22 mouse cellular contexts compared by ENCODE assay signal in genomic region chr10:17475976-17476375, GRCm38 (mm10).
DNase-seq lines count a peak whose midpoint lies in the region; ATAC-seq and TF ChIP-seq lines count a peak whose summit lies in the region.
"Had no signal": no experiment of that assay in that cellular context is flagged by ENCODE, and none has a peak within 500 bp of the region (broad histone marks: within the 10 kb centered on the region; RNA-seq: fewer than 3 reads in every experiment).

No protein-coding gene starts in this region.

- H3K27ac ChIP-seq in limb, embryonic 14.5 days (replicated peaks; ENCODE audit: low read depth, low read length) = no peak overlapping the region
- H3K27ac ChIP-seq in limb, embryonic 10.5 days = no peak overlapping the region
- H3K27ac ChIP-seq: embryonic facial prominence, embryonic 12.5 days; embryonic facial prominence, embryonic 15.5 days; forebrain, embryonic 12.5 days; forebrain, embryonic 15.5 days; hindbrain, embryonic 10.5 days; hindbrain, embryonic 13.5 days; intestine, embryonic 15.5 days had no signal

- no peak for TF ChIP-seq POLR2A in limb, embryonic 14.5 days (IDR thresholded peaks at IDR 0.05; ENCODE audit: borderline replicate concordance, extremely low read depth, insufficient read depth, insufficient read length)

- no peak overlapping the region for H3K9ac ChIP-seq in limb, embryonic 14.5 days (ENCODE audit: low read depth, low read length, severe bottlenecking)
- H3K9ac ChIP-seq: embryonic facial prominence, embryonic 12.5 days; embryonic facial prominence, embryonic 15.5 days; forebrain, embryonic 12.5 days; forebrain, embryonic 15.5 days; hindbrain, embryonic 13.5 days; intestine, embryonic 15.5 days had no signal

- no peaks in the 10 kb centered on the region for H3K36me3 ChIP-seq in limb, embryonic 14.5 days (ENCODE audit: control insufficient read depth, insufficient read depth, low read length)
- H3K36me3 ChIP-seq in limb, embryonic 10.5 days = no peaks in the 10 kb centered on the region
- H3K36me3 ChIP-seq: embryonic facial prominence, embryonic 12.5 days; embryonic facial prominence, embryonic 15.5 days; forebrain, embryonic 12.5 days; forebrain, embryonic 15.5 days; hindbrain, embryonic 10.5 days; hindbrain, embryonic 13.5 days; intestine, embryonic 15.5 days had no signal

- peaks cover 4% of the 10 kb centered on the region; the same call in 1 of the 2 replicates for H3K4me1 ChIP-seq in limb, embryonic 14.5 days (ENCODE audit: control insufficient read depth, insufficient read depth, low read length)
- peaks cover 17% of the 10 kb centered on the region for H3K4me1 ChIP-seq in limb, embryonic 10.5 days

- H3K9me3 ChIP-seq in limb, embryonic 14.5 days (ENCODE audit: control insufficient read depth, low read length) = no peaks in the 10 kb centered on the region
- H3K9me3 ChIP-seq in limb, embryonic 10.5 days (replicated peaks) = no peaks in the 10 kb centered on the region
- H3K9me3 ChIP-seq: embryonic facial prominence, embryonic 12.5 days; embryonic facial prominence, embryonic 15.5 days; forebrain, embryonic 12.5 days; forebrain, embryonic 15.5 days; hindbrain, embryonic 10.5 days; hindbrain, embryonic 13.5 days; intestine, embryonic 15.5 days had no signal

- DNase-seq in adrenal gland, postnatal 10 days = peak; percentile 32
- DNase-seq in adrenal gland, postnatal 36 days = no peak
- peak; percentile 2 for DNase-seq in limb, embryonic 14.5 days (ENCODE audit: low spot score)
- DNase-seq in limb, embryonic 10.5 days (ENCODE audit: low spot score) = no peak
- peak; percentile 78 for DNase-seq in fat pad, adult 2 months (ENCODE audit: extremely low read depth, low read depth, low spot score)
- DNase-seq in testis, postnatal 14 days (ENCODE audit: low spot score) = no peak
- no peak for DNase-seq in thymus, postnatal 4 days
- DNase-seq: cerebellum, adult 18-20 months; cerebellum, adult 9-10 months; cerebellum, postnatal 25 days; gastrocnemius, postnatal 10 days; kidney, adult 11 months had no signal

- H3K4me2 ChIP-seq in limb, embryonic 14.5 days (replicated peaks; ENCODE audit: low read depth, low read length, severe bottlenecking) = no peak overlapping the region
- H3K4me2 ChIP-seq: embryonic facial prominence, embryonic 12.5 days; embryonic facial prominence, embryonic 15.5 days; forebrain, embryonic 12.5 days; forebrain, embryonic 15.5 days; heart, embryonic 11.5 days; hindbrain, embryonic 13.5 days; intestine, embryonic 15.5 days had no signal

- no peak for ATAC-seq in limb, embryonic 14.5 days (ENCODE audit: low FRiP score, low read depth)
- ATAC-seq in monocyte, adult 5-6 weeks (replicated peaks; ENCODE audit: insufficient number of reproducible peaks, low FRiP score, low TSS enrichment, poor library complexity, severe bottlenecking) = 0 out of 2 replicates have a peak, but pooled peaks have one; percentile 47
- ATAC-seq: forebrain, embryonic 15.5 days; hindbrain, embryonic 16.5 days; intestine, embryonic 15.5 days had no signal

- no peaks in the 10 kb centered on the region for H3K27me3 ChIP-seq in limb, embryonic 14.5 days (ENCODE audit: control insufficient read depth, insufficient read depth, low read length)
- H3K27me3 ChIP-seq in limb, embryonic 10.5 days (ENCODE audit: low read depth, poor library complexity, severe bottlenecking) = no peaks in the 10 kb centered on the region
- H3K27me3 ChIP-seq: embryonic facial prominence, embryonic 12.5 days; embryonic facial prominence, embryonic 15.5 days; forebrain, embryonic 12.5 days; forebrain, embryonic 15.5 days; hindbrain, embryonic 13.5 days; intestine, embryonic 15.5 days had no signal

- WGBS in limb, embryonic 14.5 days = 88% methylated on average over 3 of the region's 3 CpGs
- 88% methylated on average over 3 of the region's 3 CpGs for WGBS in limb, embryonic 10.5 days

- H3K4me3 ChIP-seq in limb, embryonic 14.5 days (replicated peaks; ENCODE audit: low read length) = no peak overlapping the region
- H3K4me3 ChIP-seq in limb, embryonic 10.5 days = no peak overlapping the region
- H3K4me3 ChIP-seq: embryonic facial prominence, embryonic 12.5 days; embryonic facial prominence, embryonic 15.5 days; forebrain, embryonic 12.5 days; forebrain, embryonic 15.5 days; hindbrain, embryonic 10.5 days; hindbrain, embryonic 13.5 days; intestine, embryonic 15.5 days had no signal

Comparison
In these comparisons a context has a peak if more than half of its experiments do, and no peak if none do; other contexts are left out.
1. DNase-seq: peak in adrenal gland, postnatal 10 days (single experiment), limb, embryonic 14.5 days (single experiment) and fat pad, adult 2 months (single experiment); none in adrenal gland, postnatal 36 days (0 of 2), limb, embryonic 10.5 days (single experiment), testis, postnatal 14 days (single experiment) and thymus, postnatal 4 days (single experiment).